Mouse (Mus musculus) CH12.LX (cell line): Measurements from ENCODE around the gene Rab42. TPM values are rescaled to one million over a fixed set of nuclear protein-coding genes. Genes with fewer than 3 reads are reported as not detected.

Source experiments
- DNase-seq: peaks from one replicate; pipeline ENCODE4 v3.0.0-alpha.2; 2013; ENCODE audit errors: extremely low read depth
- H3K27ac ChIP-seq: 2 replicates; pipeline ENCODE4 v1.5.1; 2012; ENCODE audit warnings: low read depth, mild to moderate bottlenecking, control low read depth, moderate library complexity; ENCODE audit not compliant: insufficient read depth
- H3K27me3 ChIP-seq: replicated peaks from 2 replicates; pipeline ENCODE3; 2012; ENCODE audit warnings: inconsistent platforms
- H3K36me3 ChIP-seq, 2 experiments: replicated peaks in 1 of 2; 2 replicates each; pipeline versions ENCODE3 to v1.6.1; 2012; ENCODE audit warnings: inconsistent platforms in 1 of 2, low read length in 1 of 2, mild to moderate bottlenecking in 1 of 2, mixed read lengths in 1 of 2, moderate library complexity in 1 of 2; ENCODE audit not compliant: control insufficient read depth in 1 of 2, insufficient read depth in 1 of 2
- H3K4me1 ChIP-seq, 2 experiments: 2 replicates each; pipeline ENCODE4 v1.6.1; 2012; ENCODE audit warnings: inconsistent platforms in 1 of 2, moderate library complexity in 1 of 2; ENCODE audit not compliant: insufficient read depth in 2 of 2, control insufficient read depth in 1 of 2
- H3K4me2 ChIP-seq: 2 replicates; pipeline ENCODE4 v1.6.1; 2012; ENCODE audit warnings: low read depth, mild to moderate bottlenecking, control low read depth; ENCODE audit not compliant: poor library complexity, insufficient read depth, severe bottlenecking
- H3K4me3 ChIP-seq, 3 experiments: fragments of 150-350 bp in 1 of 3; sonication (generic) in 1 of 3; replicated peaks in 1 of 3; 2 replicates each; pipeline versions ENCODE3 to v1.5.1; 2011 to 2012; ENCODE audit warnings: low read depth in 2 of 3, low read length in 2 of 3, mild to moderate bottlenecking in 2 of 3, moderate library complexity in 2 of 3, control low read depth in 1 of 3, improper control_type of control experiment in 1 of 3, inconsistent platforms in 1 of 3, mixed read lengths in 1 of 3; ENCODE audit not compliant: poor library complexity in 1 of 3
- H3K79me2 ChIP-seq: replicated peaks from 2 replicates; pipeline ENCODE4 v1.6.1; 2012; ENCODE audit warnings: mild to moderate bottlenecking, moderate library complexity; ENCODE audit not compliant: control insufficient read depth, poor library complexity, insufficient read depth, severe bottlenecking; ENCODE audit errors: extremely low read depth
- H3K9ac ChIP-seq: 2 replicates; pipeline ENCODE4 v1.6.1; 2012; ENCODE audit warnings: low read depth, mild to moderate bottlenecking, control low read depth, moderate library complexity; ENCODE audit not compliant: insufficient read depth
- H3K9me3 ChIP-seq: replicated peaks from 2 replicates; pipeline ENCODE3; 2012; ENCODE audit warnings: low read length, inconsistent platforms, mixed read lengths
- CHD1 ChIP-seq: IDR thresholded peaks from 2 replicates; pipeline ENCODE4 v1.6.1; 2012; ENCODE audit warnings: low read depth, low read length, improper control_type of control experiment, inconsistent platforms
- CHD2 ChIP-seq: IDR thresholded peaks from 2 replicates; pipeline ENCODE4 v1.6.1; 2011; ENCODE audit warnings: low read length, improper control_type of control experiment
- CTCF ChIP-seq, 2 experiments: IDR thresholded peaks in 1 of 2; conservative IDR thresholded peaks in 1 of 2; 2 replicates each; pipeline ENCODE4 v1.5.1; 2011 to 2012; ENCODE audit warnings: low read depth in 2 of 2, low read length in 2 of 2, improper control_type of control experiment in 1 of 2, inconsistent platforms in 1 of 2, mild to moderate bottlenecking in 1 of 2, moderate library complexity in 1 of 2
- E2F4 ChIP-seq: IDR thresholded peaks from 2 replicates; pipeline ENCODE4 v1.6.1; 2011; ENCODE audit warnings: low read depth, low read length, improper control_type of control experiment; ENCODE audit not compliant: insufficient replicate concordance
- EP300 ChIP-seq: IDR thresholded peaks from 2 replicates; pipeline ENCODE4 v1.6.1; 2011; ENCODE audit warnings: low read length, improper control_type of control experiment
- ETS1 ChIP-seq: conservative IDR thresholded peaks from 2 replicates; pipeline ENCODE4 v1.6.1; 2012; ENCODE audit warnings: low read depth, mild to moderate bottlenecking, inconsistent platforms, low read length, improper control_type of control experiment, moderate library complexity
- GABPA ChIP-seq: IDR thresholded peaks from 2 replicates; pipeline ENCODE4 v1.6.1; 2012; ENCODE audit warnings: low read depth, low read length, improper control_type of control experiment, inconsistent platforms; ENCODE audit not compliant: insufficient replicate concordance
- HCFC1 ChIP-seq: IDR thresholded peaks from 2 replicates; pipeline ENCODE4 v1.6.1; 2012; ENCODE audit warnings: low read depth, mild to moderate bottlenecking, inconsistent platforms, low read length, improper control_type of control experiment
- IRF4 ChIP-seq: IDR thresholded peaks from 2 replicates; pipeline ENCODE4 v1.6.1; 2014; ENCODE audit warnings: low read depth, mild to moderate bottlenecking, inconsistent platforms, low read length, improper control_type of control experiment
- KAT2A ChIP-seq: IDR thresholded peaks from 2 replicates; pipeline ENCODE4 v1.6.1; 2012; ENCODE audit warnings: low read length, improper control_type of control experiment, inconsistent platforms; ENCODE audit not compliant: insufficient replicate concordance
- MAFK ChIP-seq: IDR thresholded peaks from 2 replicates; pipeline ENCODE4 v1.6.1; 2011; ENCODE audit warnings: low read length, improper control_type of control experiment; ENCODE audit not compliant: insufficient replicate concordance
- MAZ ChIP-seq: IDR thresholded peaks from 2 replicates; pipeline ENCODE4 v1.6.1; 2012; ENCODE audit warnings: low read depth, mild to moderate bottlenecking, inconsistent platforms, low read length, improper control_type of control experiment, moderate library complexity
- MEF2A ChIP-seq: IDR thresholded peaks from 2 replicates; pipeline ENCODE4 v1.6.1; 2014; ENCODE audit warnings: low read depth, mild to moderate bottlenecking, inconsistent platforms, low read length, improper control_type of control experiment, borderline replicate concordance
- MYC ChIP-seq: IDR thresholded peaks from 2 replicates; pipeline ENCODE4 v1.6.1; 2011; ENCODE audit warnings: low read depth, mild to moderate bottlenecking, improper control_type of control experiment, low read length
- NELFE ChIP-seq: IDR thresholded peaks from 2 replicates; pipeline ENCODE4 v1.6.1; 2011; ENCODE audit warnings: low read depth, low read length, improper control_type of control experiment
- NRF1 ChIP-seq: IDR thresholded peaks from 2 replicates; pipeline ENCODE4 v1.6.1; 2014; ENCODE audit warnings: low read depth, mild to moderate bottlenecking, inconsistent platforms, low read length, improper control_type of control experiment, moderate library complexity
- PAX5 ChIP-seq: IDR thresholded peaks from 2 replicates; pipeline ENCODE4 v1.6.1; 2012; ENCODE audit warnings: low read length, inconsistent platforms, mixed read lengths
- POLR2A ChIP-seq: IDR thresholded peaks from 2 replicates; pipeline ENCODE4 v1.6.1; 2011; ENCODE audit warnings: low read depth, mild to moderate bottlenecking, improper control_type of control experiment, low read length
- POLR2AphosphoS2 ChIP-seq: IDR thresholded peaks from 2 replicates; pipeline ENCODE4 v1.6.1; 2011; ENCODE audit warnings: low read depth, low read length, improper control_type of control experiment
- RAD21 ChIP-seq: IDR thresholded peaks from 2 replicates; pipeline ENCODE4 v1.6.1; 2011; ENCODE audit warnings: low read depth, mild to moderate bottlenecking, low read length, improper control_type of control experiment, moderate library complexity
- RCOR1 ChIP-seq: conservative IDR thresholded peaks from 2 replicates; pipeline ENCODE4 v1.6.1; 2012; ENCODE audit warnings: low read depth, mild to moderate bottlenecking, inconsistent platforms, low read length, improper control_type of control experiment
- TBP ChIP-seq: conservative IDR thresholded peaks from 2 replicates; pipeline ENCODE4 v1.6.1; 2011; ENCODE audit warnings: low read depth, low read length, improper control_type of control experiment
- UBTF ChIP-seq: IDR thresholded peaks from 2 replicates; pipeline ENCODE4 v1.6.1; 2012; ENCODE audit warnings: low read depth, mild to moderate bottlenecking, inconsistent platforms, low read length, improper control_type of control experiment, moderate library complexity
- USF1 ChIP-seq: IDR thresholded peaks from 2 replicates; pipeline ENCODE4 v1.6.1; 2014; ENCODE audit warnings: low read depth, mild to moderate bottlenecking, inconsistent platforms, low read length, improper control_type of control experiment
- USF2 ChIP-seq: conservative IDR thresholded peaks from 2 replicates; pipeline ENCODE4 v1.6.1; 2011; ENCODE audit warnings: low read depth, low read length, improper control_type of control experiment
- ZC3H11A ChIP-seq: IDR thresholded peaks from 2 replicates; pipeline ENCODE4 v1.6.1; 2012; ENCODE audit warnings: low read depth, mild to moderate bottlenecking, inconsistent platforms, low read length, improper control_type of control experiment
- ZKSCAN1 ChIP-seq: IDR thresholded peaks from 2 replicates; pipeline ENCODE4 v1.6.1; 2012; ENCODE audit warnings: low read depth, inconsistent platforms, low read length, improper control_type of control experiment, borderline replicate concordance
- ZMIZ1 ChIP-seq: IDR thresholded peaks from 2 replicates; pipeline ENCODE4 v1.6.1; 2012; ENCODE audit warnings: low read depth, mild to moderate bottlenecking, inconsistent platforms, low read length, improper control_type of control experiment
- dilution Hi-C: fragments of 300-500 bp; cut with MboI; formaldehyde crosslinking; loops from 2 replicates; pipeline ENCODE4 v1.14.3; 2020; ENCODE audit warnings: low sequenced_read_pairs; ENCODE audit not compliant: extremely low pct_unique_long_range_greater_than_20kb, extremely low pct_ligation_motif_present
- in situ Hi-C: fragments of 300-500 bp; cut with MboI; formaldehyde crosslinking; loops from 3 replicates; pipeline ENCODE4 v1.14.3; 2019; ENCODE audit warnings: low sequenced_read_pairs, low pct_ligation_motif_present, low pct_unique_long_range_greater_than_20kb, mixed read lengths
- polyA plus RNA-seq: library from polyadenylated mRNA; unstranded; fragments of >175 nt; gene quantifications from 2 replicates; pipeline ENCODE4 v1.2.1, GENCODE M21; 2012; ENCODE audit warnings: low read depth; ENCODE audit not compliant: insufficient read length
- total RNA-seq, 2 experiments: library from RNA; depleted of rRNA; stranded (reverse); fragments of 300-350 nt in 1 of 2; fragments of >200 nt in 1 of 2; gene quantifications; 2 replicates each; pipeline ENCODE4 v1.2.3; 2012 to 2014

Gene Rab42
- total and polyA plus RNA-seq, 3 experiments = 0.31 to 0.51 TPM; not detected in 1

DNA sequence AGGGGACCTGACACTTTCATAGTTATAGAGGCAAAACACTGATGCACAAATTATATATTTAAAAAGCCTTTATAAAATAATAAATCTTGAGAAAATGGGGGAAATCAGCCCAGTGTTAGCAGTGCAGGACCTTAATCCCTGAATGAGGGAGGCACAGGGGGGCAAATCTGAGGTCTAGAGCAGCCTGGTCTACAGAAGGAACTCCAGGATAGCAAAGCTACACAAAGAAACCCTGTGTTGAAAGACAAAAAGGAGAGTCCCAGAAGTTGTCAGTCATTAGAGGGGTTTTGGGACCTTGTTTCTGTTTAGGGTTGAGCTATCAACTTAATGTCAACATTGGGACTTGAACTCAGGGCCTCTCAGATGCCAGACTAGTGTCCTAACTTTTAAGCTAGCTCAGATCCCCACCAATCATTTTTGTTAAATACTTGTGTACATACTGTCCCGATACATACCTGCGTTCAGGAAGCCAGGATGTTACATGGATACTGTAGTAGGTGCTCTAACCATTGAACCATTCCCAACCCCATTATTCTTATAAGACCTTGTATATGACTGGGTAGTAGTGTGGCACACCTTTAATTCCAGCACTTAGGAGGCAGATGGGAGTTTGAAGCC is 47.0 kb upstream of the Rab42 start:
- in situ Hi-C loops (loop anchor here (10.0 kb wide), 1 partner anchor 65 kb away; no protein-coding TSS in a partner anchor), dilution Hi-C loops (no loop called here)
- TF ChIP-seq IRF4 = no peak
- TF ChIP-seq GABPA = no peak
- TF ChIP-seq RAD21 = no peak
- TF ChIP-seq ZMIZ1 = peak; percentile 76; the same call in 1 of the 2 replicates
- no peak for TF ChIP-seq NELFE
- 0 out of 2 replicates have a peak, but pooled peaks have one; percentile 7 for TF ChIP-seq KAT2A
- peak in 1 of 2 experiments; percentile 4; a peak in 2 of 4 replicates for TF ChIP-seq CTCF (conservative IDR thresholded peaks at IDR 0.05 in 1 of 2, IDR thresholded peaks at IDR 0.05 in 1 of 2; ENCODE audit: low read depth in 2 of 2, low read length in 2 of 2)
- TF ChIP-seq POLR2A = peak; percentile 64
- TF ChIP-seq UBTF = no peak
- peak; percentile 98 for TF ChIP-seq POLR2AphosphoS2
- peak; percentile 61 for TF ChIP-seq CHD2
- Histone ChIP-seq H3K27ac (no peak overlapping the region), H3K4me3 (no peak overlapping the region), H3K4me2 (no peak overlapping the region), H3K4me1 (peaks cover 6 to 48% of the 10 kb centered on the region in 2 experiments), H3K27me3 (no peaks in the 10 kb centered on the region), H3K9me3 (no peaks in the 10 kb centered on the region), H3K9ac (no peak overlapping the region), H3K79me2 (peaks cover 24% of the 10 kb centered on the region), H3K36me3 (peaks cover 14 to 27% of the 10 kb centered on the region in 2 experiments)
- no peak for DNase-seq

DNA sequence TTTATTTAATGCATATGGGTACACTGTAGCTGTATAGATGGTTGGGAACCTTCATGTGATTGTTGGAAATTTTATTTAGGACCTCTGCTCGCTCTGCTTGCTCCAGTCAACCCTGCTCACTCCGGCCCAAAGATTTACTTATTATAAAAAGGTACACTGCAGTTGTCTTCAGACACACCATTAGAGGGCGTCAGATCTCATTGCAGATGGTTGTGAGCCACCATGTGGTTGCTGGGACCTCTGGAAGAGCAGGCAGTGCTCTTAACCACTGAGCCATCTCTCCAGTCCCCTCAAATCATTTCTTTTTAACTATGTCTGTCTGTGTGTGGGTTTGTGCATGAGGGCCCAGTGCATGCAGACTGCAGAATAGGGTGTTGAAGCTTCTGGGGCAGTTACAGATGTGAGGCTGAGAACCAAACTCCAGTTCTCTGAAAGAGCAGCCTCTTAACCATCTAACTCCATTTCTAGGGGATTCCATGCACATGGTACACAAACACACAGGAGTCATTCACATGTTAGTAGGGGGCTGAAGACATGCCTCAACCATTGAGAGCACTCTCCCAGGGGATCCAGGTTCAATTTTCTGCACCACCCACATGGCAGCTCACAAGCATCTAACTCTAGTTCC is 46.4 kb upstream of the Rab42 start:
- Histone ChIP-seq H3K27me3 (no peaks in the 10 kb centered on the region), H3K27ac (no peak overlapping the region), H3K9ac (no peak overlapping the region), H3K9me3 (no peaks in the 10 kb centered on the region), H3K4me1 (peaks cover 6 to 47% of the 10 kb centered on the region in 2 experiments), H3K4me3 (no peak overlapping the region), H3K36me3 (peaks cover 14 to 27% of the 10 kb centered on the region in 2 experiments), H3K4me2 (no peak overlapping the region), H3K79me2 (peaks cover 30% of the 10 kb centered on the region)
- in situ Hi-C loops (loop anchor here (10.0 kb wide), 1 partner anchor 65 kb away; no protein-coding TSS in a partner anchor), dilution Hi-C loops (no loop called here)
- peak; percentile 77 for DNase-seq
- TF ChIP-seq E2F4 = no peak
- TF ChIP-seq USF1 = no peak
- TF ChIP-seq ETS1 = no peak
- TF ChIP-seq GABPA = no peak
- TF ChIP-seq PAX5 = no peak
- TF ChIP-seq NELFE = peak; percentile 49; the same call in 1 of the 2 replicates
- no peak for TF ChIP-seq USF2
- TF ChIP-seq MEF2A = no peak
- TF ChIP-seq CTCF (conservative IDR thresholded peaks at IDR 0.05 in 1 of 2, IDR thresholded peaks at IDR 0.05 in 1 of 2; ENCODE audit: low read depth in 2 of 2, low read length in 2 of 2) = peak; percentile 10 to 72; a peak in 2 of 4 replicates
- no peak; the same call in 1 of the 2 replicates for TF ChIP-seq HCFC1
- TF ChIP-seq RAD21 = no peak; the same call in none of the 2 replicates
- no peak for TF ChIP-seq IRF4
- TF ChIP-seq TBP = no peak
- TF ChIP-seq UBTF = no peak
- no peak for TF ChIP-seq NRF1
- no peak for TF ChIP-seq ZKSCAN1
- TF ChIP-seq MAZ = no peak
- peak; percentile 94 for TF ChIP-seq MYC
- TF ChIP-seq MAFK = 0 out of 2 replicates have a peak, but pooled peaks have one; percentile 13
- no peak for TF ChIP-seq EP300
- 0 out of 2 replicates have a peak, but pooled peaks have one; percentile 14 for TF ChIP-seq RCOR1
- TF ChIP-seq KAT2A = 0 out of 2 replicates have a peak, but pooled peaks have one; percentile 28
- TF ChIP-seq ZC3H11A = no peak
- TF ChIP-seq CHD1 = no peak; the same call in 1 of the 2 replicates
